Mouse (Mus musculus): ENCODE results near the gene 4933424G06Rik.

DNA sequence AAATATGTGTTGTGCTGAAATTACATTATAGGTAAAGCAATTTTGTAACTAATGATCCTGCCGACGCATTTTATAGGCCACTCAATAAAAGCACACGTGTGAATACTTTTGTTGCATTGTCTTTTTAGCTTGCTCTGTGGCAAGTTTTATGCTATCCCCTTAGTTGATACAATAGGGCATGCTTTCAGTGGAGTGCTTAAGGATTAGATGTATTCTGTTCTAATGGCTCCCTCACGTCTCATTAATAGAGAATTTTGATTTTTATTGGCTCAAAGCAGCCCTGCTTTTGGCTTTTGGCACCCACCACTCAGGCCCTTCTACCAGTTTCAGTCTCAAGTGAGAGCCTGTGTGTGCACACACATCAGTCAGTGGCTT is 14.1 kb downstream of the 4933424G06Rik start:
- TF ChIP-seq CTCF (IDR thresholded peaks at IDR 0.05; ENCODE audit: control insufficient read depth, insufficient read depth, insufficient replicate concordance, low read depth, low read length) (no peak), POLR2A (IDR thresholded peaks at IDR 0.05; ENCODE audit: control insufficient read depth, low read depth, low read length) (no peak)
